Mouse (Mus musculus): ENCODE results near the gene Sgcd. TPM values are rescaled to one million over a fixed set of nuclear protein-coding genes. Genes with fewer than 3 reads are reported as not detected.

Sgcd gene
- total RNA-seq, 1 experiment from 2014 or later: not detected

- ATAC-seq (ENCODE audit: extremely low read depth, insufficient number of reproducible peaks, low FRiP score, poor library complexity, severe bottlenecking): no peak
Observed at GRCm38 (mm10) chr11:46904281-46904680, 1084.5 kb downstream of the Sgcd start.

- no peak for ATAC-seq (ENCODE audit: extremely low read depth, insufficient number of reproducible peaks, low FRiP score, poor library complexity, severe bottlenecking)
Observed at GRCm38 (mm10) chr11:46889093-46889492, 1099.7 kb downstream of the Sgcd start.

- no peak for ATAC-seq (ENCODE audit: extremely low read depth, insufficient number of reproducible peaks, low FRiP score, poor library complexity, severe bottlenecking)
Observed at GRCm38 (mm10) chr11:46882456-46882855, 1106.3 kb downstream of the Sgcd start.

- no peak for ATAC-seq (ENCODE audit: extremely low read depth, insufficient number of reproducible peaks, low FRiP score, poor library complexity, severe bottlenecking)
Observed at GRCm38 (mm10) chr11:46875774-46876173, 1113.0 kb downstream of the Sgcd start.

GRCm38 (mm10) chr11:46868594-46868993 is 1120.2 kb downstream of the Sgcd start:
- no peak for ATAC-seq (ENCODE audit: extremely low read depth, insufficient number of reproducible peaks, low FRiP score, poor library complexity, severe bottlenecking)

- no peak for ATAC-seq (ENCODE audit: extremely low read depth, insufficient number of reproducible peaks, low FRiP score, poor library complexity, severe bottlenecking)
Observed at GRCm38 (mm10) chr11:46864809-46865208, 1124.0 kb downstream of the Sgcd start.

- no peak for ATAC-seq (ENCODE audit: extremely low read depth, insufficient number of reproducible peaks, low FRiP score, poor library complexity, severe bottlenecking)
Observed at GRCm38 (mm10) chr11:46848221-46848971, 1140.4 kb downstream of the Sgcd start.

GRCm38 (mm10) chr11:46847827-46848220 is 1140.9 kb downstream of the Sgcd start:
- no peak for ATAC-seq (ENCODE audit: extremely low read depth, insufficient number of reproducible peaks, low FRiP score, poor library complexity, severe bottlenecking)

- no peak for ATAC-seq (ENCODE audit: extremely low read depth, insufficient number of reproducible peaks, low FRiP score, poor library complexity, severe bottlenecking)
Observed at GRCm38 (mm10) chr11:46846661-46847060, 1142.1 kb downstream of the Sgcd start.
